Mouse (Mus musculus) hindbrain, embryonic 16.5 days (tissue): ENCODE results near the gene Ube4b. TPM values are rescaled to one million over a fixed set of nuclear protein-coding genes. Genes with fewer than 3 reads are reported as not detected.
"Not testable (repeated sequence)": the region's sequence is repeated elsewhere in the genome, so short reads cannot be mapped to it uniquely, and the experiment has no call there.

Experiments
- ATAC-seq: fragments of 200-750 bp; cut with Nextera tagmentation; 2 replicates; pipeline ENCODE4 v1.8.0; 2017; ENCODE audit warnings: moderate TSS enrichment, moderate library complexity
- H3K27ac ChIP-seq: fragments of 300-500 bp; sonication (generic); 2 replicates; pipeline ENCODE4 v1.5.1; 2014; ENCODE audit warnings: low read depth, mild to moderate bottlenecking, control low read depth, low read length, moderate library complexity
- H3K27me3 ChIP-seq: fragments of 300-500 bp; sonication (generic); replicated peaks from 2 replicates; pipeline ENCODE4 v1.6.1; 2014; ENCODE audit warnings: low read length; ENCODE audit not compliant: control insufficient read depth, insufficient read depth
- H3K36me3 ChIP-seq: fragments of 300-500 bp; sonication (generic); 2 replicates; pipeline ENCODE4 v1.6.1; 2014; ENCODE audit warnings: mild to moderate bottlenecking, low read length, moderate library complexity, mixed read lengths; ENCODE audit not compliant: control insufficient read depth, insufficient read depth
- H3K4me1 ChIP-seq: fragments of 300-500 bp; sonication (generic); 2 replicates; pipeline ENCODE4 v1.6.1; 2014; ENCODE audit warnings: low read depth, low read length; ENCODE audit not compliant: control insufficient read depth, insufficient read depth
- H3K4me2 ChIP-seq: fragments of 300-500 bp; sonication (generic); 2 replicates; pipeline ENCODE4 v1.6.1; 2014; ENCODE audit warnings: mild to moderate bottlenecking, low read length, control low read depth, moderate library complexity
- H3K4me3 ChIP-seq: fragments of 300-500 bp; sonication (generic); 2 replicates; pipeline ENCODE4 v1.5.1; 2014; ENCODE audit warnings: mild to moderate bottlenecking, low read length, control low read depth, moderate library complexity
- H3K9ac ChIP-seq: fragments of 300-500 bp; sonication (generic); 2 replicates; pipeline ENCODE4 v1.6.1; 2014; ENCODE audit warnings: low read depth, mild to moderate bottlenecking, control low read depth, low read length, moderate library complexity
- H3K9me3 ChIP-seq: fragments of 300-500 bp; sonication (generic); 2 replicates; pipeline ENCODE4 v1.6.1; 2014; ENCODE audit warnings: mild to moderate bottlenecking, low read length, moderate library complexity; ENCODE audit not compliant: control insufficient read depth
- WGBS: fragments of 180-500 bp; shearing (Covaris S2); extraction: QIAGEN DNeasy Blood & Tissue Kit; methylation state at CpG from one replicate; pipeline ENCODE4 v1.1.7; 2014; 5-methylcytosine and 5-hydroxymethylcytosine counted together
- polyA plus RNA-seq: library from polyadenylated mRNA; unstranded; fragments of >200 nt; fragmentation: Nextera tagmentation; extraction: Ambion mirVana; gene quantifications from 2 replicates; pipeline ENCODE4 v1.2.1, GENCODE M21; 2015

Gene Ube4b
- 47.4 and 58.6 TPM in 2 replicates for polyA plus RNA-seq

DNA sequence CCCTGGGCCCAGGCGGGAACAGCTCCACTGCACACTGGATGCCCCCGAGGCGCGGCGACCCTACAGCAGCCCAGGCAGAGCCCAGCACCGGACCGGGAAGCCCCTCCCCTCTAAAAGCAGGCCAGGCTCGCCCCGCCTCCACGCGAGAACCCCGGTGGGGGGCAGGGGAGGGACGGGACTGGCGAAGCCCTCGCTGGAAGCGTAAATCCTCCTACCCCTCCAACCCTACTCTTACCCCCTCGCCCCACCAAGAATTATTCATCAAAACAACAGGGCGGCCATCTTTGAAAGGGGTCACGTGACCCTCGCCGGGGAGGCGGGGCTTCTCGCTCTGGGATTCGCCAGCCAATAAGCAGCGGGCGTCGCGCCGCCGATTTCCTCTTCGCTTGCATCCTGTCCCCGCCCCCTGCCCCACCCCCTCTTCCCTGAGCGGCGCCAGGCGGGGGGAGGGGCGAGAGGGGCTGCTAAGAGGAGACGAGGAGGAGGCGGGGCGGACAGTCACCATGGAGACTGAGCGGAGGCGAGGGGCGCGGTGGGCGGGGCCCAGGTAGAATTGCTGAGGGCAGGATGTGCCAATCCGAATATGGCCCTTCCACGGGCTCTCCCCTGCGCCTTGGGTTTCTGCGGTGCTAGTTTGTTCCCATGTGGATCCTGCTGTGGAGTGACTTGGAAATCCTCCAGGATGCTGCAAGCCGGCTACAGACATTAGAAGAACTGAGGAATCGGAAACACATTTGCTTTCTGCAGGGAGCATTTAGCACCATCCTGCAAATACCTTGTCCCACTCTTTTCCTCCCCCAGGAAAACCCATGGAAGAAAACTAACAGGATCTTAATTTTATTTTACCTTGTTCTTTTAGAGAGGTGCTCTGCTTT, at the start of gene Ube4b:
Gene Ube4b, minus strand, starts transcription at position 425 of the 875 bp plus-strand sequence.
- peak within 1 kb of the TSS; percentile 64 for H3K4me2 ChIP-seq
- H3K9ac ChIP-seq = peak within 1 kb of the TSS; percentile 95
- peak within 1 kb of the TSS; percentile 98 for H3K4me3 ChIP-seq
- ATAC-seq = peak; percentile 93
- peak within 1 kb of the TSS; percentile 99 for H3K27ac ChIP-seq
- peaks cover 13% of the 10 kb centered on the region for H3K4me1 ChIP-seq
- WGBS = 0% methylated on average over 40 of the region's 50 CpGs
- no peaks in the 10 kb centered on the region for H3K9me3 ChIP-seq
- no peaks in the 10 kb centered on the region for H3K36me3 ChIP-seq
- H3K27me3 ChIP-seq = no peaks in the 10 kb centered on the region

GRCm38 (mm10) chr4:149475096-149475495, 48.5 kb upstream of the Ube4b start:
- H3K4me2 ChIP-seq = no peak overlapping the region
- no peaks in the 10 kb centered on the region for H3K4me1 ChIP-seq
- 72% methylated on average over 7 of the region's 7 CpGs for WGBS
- no peaks in the 10 kb centered on the region for H3K27me3 ChIP-seq
- no peak for ATAC-seq
- no peak overlapping the region for H3K27ac ChIP-seq
- H3K9me3 ChIP-seq = no peaks in the 10 kb centered on the region
- no peak overlapping the region for H3K9ac ChIP-seq
- no peak overlapping the region for H3K4me3 ChIP-seq
- peaks cover 8% of the 10 kb centered on the region for H3K36me3 ChIP-seq

GRCm38 (mm10) chr4:149469557-149469956, 43.0 kb upstream of the Ube4b start:
- Histone ChIP-seq H3K4me2 (no peak overlapping the region), H3K4me3 (no peak overlapping the region), H3K4me1 (no peaks in the 10 kb centered on the region), H3K9me3 (no peaks in the 10 kb centered on the region), H3K27me3 (no peaks in the 10 kb centered on the region), H3K36me3 (peaks cover 8% of the 10 kb centered on the region), H3K27ac (no peak overlapping the region), H3K9ac (no peak overlapping the region)
- WGBS = 94% methylated on average over 3 of the region's 3 CpGs
- no peak for ATAC-seq

DNA sequence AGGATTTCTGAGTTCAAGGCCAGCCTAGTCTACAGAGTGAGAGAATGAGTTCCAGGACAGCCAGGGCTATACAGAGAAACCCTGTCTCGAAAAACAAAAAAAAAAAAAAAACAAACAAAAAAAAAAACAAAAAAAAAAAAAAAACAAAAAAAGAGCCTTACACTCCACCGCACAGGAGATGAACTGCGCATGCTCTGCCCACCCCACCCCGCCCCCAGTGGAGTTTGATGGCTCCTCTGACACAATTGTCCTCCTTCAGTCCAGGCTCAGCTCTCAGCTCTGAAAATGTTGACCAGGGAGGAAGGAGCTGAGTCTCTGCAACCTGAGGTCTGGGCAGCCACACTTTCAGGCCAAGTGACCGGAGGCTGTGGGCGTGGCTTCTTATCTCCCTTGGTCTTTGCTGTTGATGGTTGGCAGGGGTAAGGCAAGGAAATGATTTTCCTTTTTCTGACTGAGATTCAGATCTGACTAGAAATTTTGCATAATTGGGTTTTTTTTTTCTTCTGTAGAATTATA, 36.9 kb upstream of the Ube4b start:
- H3K27me3 ChIP-seq = no peaks in the 10 kb centered on the region

DNA sequence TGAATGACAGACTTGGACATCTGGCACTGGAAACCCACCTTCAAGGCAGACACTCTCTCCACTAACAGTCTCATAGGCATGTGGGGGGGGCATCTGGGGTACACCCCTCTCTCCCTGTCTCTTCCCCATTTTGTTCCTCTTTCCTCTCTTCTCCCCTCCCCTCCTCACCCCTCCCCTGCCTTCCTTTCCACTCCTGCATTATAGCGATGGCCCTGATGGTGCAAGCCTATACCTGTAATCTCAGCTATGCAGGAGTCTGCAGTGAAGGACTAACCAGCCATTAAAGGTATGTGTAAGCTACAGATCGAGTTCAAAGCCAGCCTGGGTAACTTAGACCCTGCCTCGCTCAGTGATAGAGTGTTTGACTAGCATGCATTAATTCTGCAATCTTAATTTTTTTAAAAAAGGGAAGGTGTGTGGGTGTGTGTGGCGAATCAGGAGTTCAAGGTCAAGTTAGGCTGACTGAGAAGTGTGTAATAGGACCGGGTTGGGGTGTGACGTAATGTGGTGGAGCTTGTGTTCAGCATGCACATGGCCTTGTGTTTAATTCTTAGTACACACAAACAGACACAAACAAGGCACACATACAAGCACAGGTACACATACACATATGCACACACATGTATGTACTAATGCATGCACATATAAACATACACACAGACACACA, 35.9 kb upstream of the Ube4b start:
- 87% methylated on average over 6 of the region's 6 CpGs for WGBS
- no peak for ATAC-seq
- H3K27ac ChIP-seq = no peak overlapping the region
- no peaks in the 10 kb centered on the region for H3K36me3 ChIP-seq
- no peak overlapping the region for H3K4me2 ChIP-seq
- no peaks in the 10 kb centered on the region for H3K9me3 ChIP-seq
- H3K27me3 ChIP-seq = no peaks in the 10 kb centered on the region
- no peak overlapping the region for H3K4me3 ChIP-seq
- H3K4me1 ChIP-seq = peaks cover 2% of the 10 kb centered on the region; the same call in 1 of the 2 replicates
- H3K9ac ChIP-seq = no peak overlapping the region

More for the DNA sequence above, 36.9 kb upstream of the Ube4b start:
- Histone ChIP-seq H3K4me2 (no peak overlapping the region), H3K36me3 (no peaks in the 10 kb centered on the region), H3K9me3 (no peaks in the 10 kb centered on the region), H3K9ac (no peak overlapping the region), H3K4me1 (peaks cover 2% of the 10 kb centered on the region; the same call in 1 of the 2 replicates), H3K4me3 (no peak overlapping the region), H3K27ac (no peak overlapping the region)
- 75% methylated on average over 6 of the region's 6 CpGs for WGBS
- ATAC-seq = no peak

DNA sequence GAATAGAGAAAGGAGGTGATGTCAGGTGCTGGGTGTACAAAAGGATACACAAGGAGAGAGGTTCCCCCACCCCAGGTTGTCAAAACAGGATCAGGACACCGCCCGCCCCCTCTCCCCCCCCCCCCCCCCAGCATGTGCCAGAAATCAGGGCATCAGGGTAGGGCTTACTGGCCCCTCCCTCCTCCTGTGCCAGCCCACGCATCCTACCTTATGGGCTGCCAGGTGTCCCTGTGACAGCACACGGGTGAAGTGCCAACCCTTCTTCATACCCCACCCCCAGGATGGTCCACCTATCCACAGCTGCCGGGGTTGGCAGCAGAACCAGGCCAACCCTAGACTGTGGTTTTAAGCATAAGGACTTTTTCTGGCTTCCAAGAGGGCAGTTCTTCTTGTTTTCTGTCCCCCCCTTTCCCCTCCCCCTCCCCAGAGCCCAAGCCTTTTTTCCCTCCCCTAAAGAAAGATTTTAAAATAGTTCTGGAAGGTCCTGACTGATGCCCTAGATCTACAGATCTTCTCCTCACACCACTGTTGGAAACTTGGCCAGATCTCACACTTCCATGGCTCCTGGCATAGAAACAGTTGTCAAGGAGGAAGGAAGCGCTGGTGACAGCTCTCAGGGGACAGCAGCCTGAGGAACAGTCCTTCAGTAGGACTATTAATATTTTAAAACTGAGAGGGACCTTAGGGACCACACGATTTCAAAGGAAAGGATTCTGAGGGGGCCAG, 35.2 kb upstream of the Ube4b start:
- Histone ChIP-seq H3K27me3 (no peaks in the 10 kb centered on the region), H3K27ac (no peak overlapping the region), H3K4me1 (peaks cover 2% of the 10 kb centered on the region; the same call in 1 of the 2 replicates), H3K4me3 (no peak overlapping the region), H3K36me3 (no peaks in the 10 kb centered on the region), H3K9me3 (no peaks in the 10 kb centered on the region), H3K9ac (no peak overlapping the region), H3K4me2 (no peak overlapping the region)
- 0 out of 2 replicates have a peak, but pooled peaks have one; percentile 24 for ATAC-seq
- 58% methylated on average over 5 of the region's 7 CpGs for WGBS

GRCm38 (mm10) chr4:149460475-149460874, 33.9 kb upstream of the Ube4b start:
- WGBS = 94% methylated on average over 2 of the region's 2 CpGs

GRCm38 (mm10) chr4:149459425-149459824, 32.9 kb upstream of the Ube4b start:
- no peak overlapping the region for H3K27ac ChIP-seq
- peaks cover 2% of the 10 kb centered on the region; the same call in 1 of the 2 replicates for H3K4me1 ChIP-seq
- H3K27me3 ChIP-seq = no peaks in the 10 kb centered on the region
- 71% methylated on average over 1 of the region's 1 CpGs for WGBS
- H3K9me3 ChIP-seq = no peaks in the 10 kb centered on the region
- H3K4me3 ChIP-seq = no peak overlapping the region
- H3K9ac ChIP-seq = no peak overlapping the region
- H3K36me3 ChIP-seq = no peaks in the 10 kb centered on the region
- no peak overlapping the region for H3K4me2 ChIP-seq
- no peak for ATAC-seq

More at GRCm38 (mm10) chr4:149460475-149460874, 33.9 kb upstream of the Ube4b start:
- H3K27ac ChIP-seq, H3K4me1 ChIP-seq, H3K9me3 ChIP-seq, ATAC-seq, H3K4me2 ChIP-seq, H3K4me3 ChIP-seq, H3K36me3 ChIP-seq, H3K9ac ChIP-seq, H3K27me3 ChIP-seq: not testable (repeated sequence)
